Mouse (Mus musculus) MEL-GATA-1-ER (cell line): ENCODE results near the gene Nck2.

Source experiments
- DNase-seq: peaks from one replicate; pipeline ENCODE4 v3.0.0-alpha.2; 2012; ENCODE audit warnings: low read depth; ENCODE audit errors: extremely low read depth

Nck2 gene

DNA sequence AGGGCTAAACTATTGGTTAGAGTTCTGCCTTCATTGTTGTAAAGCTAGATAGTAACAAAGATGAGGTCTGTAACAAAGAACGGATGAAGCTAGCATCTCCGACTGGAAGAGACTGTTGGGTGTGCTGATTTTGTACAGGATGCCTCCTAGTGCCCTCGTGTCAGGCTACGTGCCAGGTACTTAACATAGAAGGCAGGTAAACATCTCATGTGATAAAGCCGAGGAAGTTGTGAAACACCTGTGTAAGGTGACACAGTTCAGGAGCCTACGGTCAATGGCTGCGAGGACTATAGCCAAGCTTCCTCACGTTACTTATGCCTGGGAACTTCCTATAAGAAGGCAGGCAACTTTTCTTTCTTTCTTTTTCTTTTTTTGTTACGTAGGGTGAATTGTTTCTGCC, at the start of gene Nck2:
Nck2 (plus strand) TSS at position 49 of the 400 bp plus-strand sequence.
- no peak for DNase-seq

DNA sequence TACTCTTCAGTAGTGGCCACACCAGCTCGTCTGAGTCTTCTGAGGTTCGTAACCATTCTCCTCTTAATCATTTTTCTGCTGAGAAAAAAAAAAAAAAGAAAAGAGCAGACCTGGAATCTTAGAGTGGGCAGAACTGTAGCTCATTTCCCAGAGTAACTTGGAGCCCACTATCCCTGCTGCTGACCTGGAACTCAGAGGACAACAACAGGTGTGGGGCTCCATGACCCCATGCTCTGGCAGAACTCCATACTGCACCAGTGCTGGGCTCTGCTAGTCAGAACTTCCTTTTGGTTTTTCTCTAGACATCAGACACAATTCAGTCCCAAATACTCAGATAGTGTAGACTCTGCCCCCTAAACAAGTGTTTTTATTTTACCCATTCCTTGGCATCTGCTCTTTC, 49.3 kb upstream of the Nck2 start:
- no peak for DNase-seq

DNA sequence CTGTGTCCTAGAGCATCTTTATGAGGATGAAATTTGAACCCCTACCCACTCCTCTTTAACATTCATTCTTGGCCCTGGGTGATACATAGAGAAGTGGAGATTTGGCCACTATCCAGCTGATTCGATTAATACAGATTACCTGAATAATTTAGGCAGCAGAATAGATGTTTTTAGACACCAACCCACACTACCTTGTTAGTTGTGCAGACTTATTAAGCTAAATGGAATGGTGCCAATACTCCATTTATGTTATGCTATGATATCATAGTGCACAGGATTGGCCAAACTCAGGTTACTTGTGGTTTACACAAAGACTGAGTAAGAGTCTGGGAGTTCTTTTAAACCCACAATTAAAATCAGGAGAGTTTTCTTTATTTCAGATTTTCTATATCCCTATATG, 48.6 kb upstream of the Nck2 start:
- DNase-seq: no peak

DNA sequence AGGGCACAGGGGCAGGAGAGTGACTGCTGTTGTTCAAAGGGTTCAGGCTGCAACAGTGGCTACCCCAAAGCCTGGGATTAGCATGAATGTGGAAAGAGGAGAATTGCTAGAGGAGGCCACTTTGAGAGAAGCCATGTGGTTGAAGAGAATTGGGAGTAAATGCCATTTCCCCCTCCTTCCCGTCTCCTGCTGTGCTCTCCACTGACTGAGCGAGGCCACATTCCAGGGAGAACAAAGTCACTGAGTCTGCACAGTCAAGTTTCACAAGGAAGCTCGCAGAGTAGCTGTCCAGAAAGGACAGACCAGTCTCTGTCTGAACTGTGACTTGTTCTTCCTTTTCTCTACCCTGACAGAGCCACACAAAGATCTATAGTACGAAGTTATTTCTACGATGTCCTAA, 47.9 kb upstream of the Nck2 start:
- no peak for DNase-seq

DNA sequence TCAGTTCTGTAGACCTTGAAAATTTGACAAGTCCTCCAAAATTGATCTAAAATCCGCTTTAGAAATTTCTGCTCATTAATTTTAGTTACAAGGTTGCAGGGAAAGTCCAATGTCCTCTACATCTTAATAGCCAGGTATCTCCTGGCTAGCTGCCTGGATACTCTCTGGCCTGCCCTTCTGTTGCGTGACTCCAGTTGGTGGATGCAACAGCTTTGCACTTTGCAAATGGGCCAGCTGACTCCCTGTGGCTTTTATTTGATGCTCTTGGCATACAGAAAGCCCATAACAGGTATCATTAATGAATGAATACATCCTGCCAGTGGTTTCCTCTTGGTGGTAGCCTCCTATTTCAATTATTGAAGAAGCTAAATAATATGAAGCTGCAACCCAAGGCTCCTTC, 47.3 kb upstream of the Nck2 start:
- DNase-seq: no peak

DNA sequence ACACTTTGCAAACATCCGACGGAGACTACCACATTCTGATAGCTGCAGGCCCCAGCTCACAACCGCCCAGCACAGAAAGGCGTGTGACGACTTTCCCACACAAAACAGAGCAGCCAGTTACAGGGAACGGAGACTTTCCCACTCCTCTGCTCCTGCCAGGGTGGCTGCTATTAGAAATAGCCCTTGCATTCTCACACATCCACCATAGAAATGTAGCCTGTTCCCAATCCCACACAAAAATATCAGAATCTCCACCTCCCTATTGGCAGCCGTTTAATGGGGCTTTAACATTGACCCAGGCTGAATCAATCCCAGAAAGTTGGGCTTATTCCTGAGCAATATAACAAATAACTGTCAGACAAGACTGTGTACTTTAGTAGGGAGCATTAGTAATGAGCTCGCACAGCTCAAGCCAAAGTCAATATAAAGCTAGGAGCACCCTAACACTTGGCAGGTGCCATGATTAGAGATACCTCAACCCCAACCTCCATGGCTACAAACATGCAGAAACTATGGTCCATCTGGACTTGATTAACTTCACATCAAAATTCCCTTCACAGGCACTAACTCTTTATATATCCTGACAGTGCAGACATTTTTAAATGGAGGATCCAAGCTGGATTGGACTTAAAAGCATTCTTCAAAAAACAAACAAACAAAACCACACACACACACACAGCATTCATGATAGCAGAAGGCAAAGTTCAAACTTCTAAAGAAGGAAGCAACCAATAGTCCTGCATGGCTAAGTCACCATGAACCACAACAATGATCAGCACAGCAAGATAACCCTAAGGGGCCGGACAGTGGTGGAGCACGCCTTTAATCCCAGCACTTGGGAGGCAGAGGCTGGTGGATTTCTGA, 45.4 kb upstream of the Nck2 start:
- DNase-seq: no peak

DNA sequence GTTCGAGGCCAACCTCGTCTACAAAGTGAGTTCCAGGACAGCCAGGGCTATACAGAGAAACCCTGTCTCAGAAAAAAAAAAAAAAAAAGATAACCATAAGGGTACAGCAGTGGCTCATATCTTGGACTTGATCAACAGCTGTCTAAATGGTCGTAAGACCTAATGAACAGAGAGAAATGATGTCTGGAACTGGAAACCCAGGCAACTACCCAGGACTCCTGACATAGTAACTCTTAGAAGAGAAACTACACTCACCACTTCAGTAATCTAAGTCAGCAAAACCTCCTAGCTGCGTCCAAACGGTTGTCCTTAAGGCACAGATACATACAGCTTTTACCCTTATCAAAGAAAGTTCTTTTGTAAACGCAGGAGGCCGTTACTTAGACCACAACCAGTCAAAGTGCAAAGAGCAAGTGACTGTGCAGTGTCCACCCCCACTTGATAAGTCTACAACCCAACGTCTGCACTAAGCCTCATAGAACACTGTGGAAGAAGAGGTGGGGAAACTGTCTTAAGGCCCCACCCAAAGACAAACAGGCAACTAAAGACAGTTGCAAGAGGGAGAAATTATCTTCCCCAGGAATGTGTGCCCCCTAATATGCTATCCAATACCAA, 44.7 kb upstream of the Nck2 start:
- no peak for DNase-seq

DNA sequence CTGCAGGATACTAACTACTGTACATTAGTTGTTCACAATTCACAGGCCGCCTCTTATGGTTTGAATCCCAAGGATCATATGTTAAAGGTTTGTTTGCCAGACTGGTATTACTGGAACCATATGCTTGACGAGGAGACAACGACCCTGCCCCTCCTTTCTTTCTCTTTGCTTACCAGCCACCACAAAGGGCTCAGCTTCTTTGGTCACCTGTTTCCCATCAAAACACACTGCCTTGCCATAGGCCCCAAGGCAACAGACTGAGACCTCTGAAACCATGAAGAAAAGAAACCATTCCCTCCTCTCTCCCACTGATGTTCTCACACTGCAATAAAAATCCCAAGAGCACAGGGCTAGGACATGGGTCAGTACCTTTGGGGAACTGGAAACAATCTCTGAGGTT, 43.7 kb upstream of the Nck2 start:
- no peak for DNase-seq

DNA sequence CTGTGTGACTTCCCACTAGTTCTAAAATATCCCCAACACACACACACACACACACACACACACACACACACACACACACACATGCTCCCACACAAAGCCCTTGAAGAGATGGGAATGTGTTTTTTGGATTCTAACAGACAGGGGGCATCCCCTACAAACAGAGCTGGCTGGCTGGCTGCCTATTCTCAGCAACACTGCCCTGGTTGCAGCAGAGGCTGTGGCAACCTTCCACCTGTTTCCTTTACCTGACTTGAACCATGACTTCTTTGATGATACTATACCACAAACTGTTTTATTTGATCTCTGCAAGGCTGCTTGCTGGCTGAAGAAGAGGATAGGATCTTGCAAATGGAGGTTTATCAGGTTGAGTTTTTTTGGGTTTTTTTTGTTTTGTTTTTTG, 41.0 kb upstream of the Nck2 start:
- no peak for DNase-seq

DNA sequence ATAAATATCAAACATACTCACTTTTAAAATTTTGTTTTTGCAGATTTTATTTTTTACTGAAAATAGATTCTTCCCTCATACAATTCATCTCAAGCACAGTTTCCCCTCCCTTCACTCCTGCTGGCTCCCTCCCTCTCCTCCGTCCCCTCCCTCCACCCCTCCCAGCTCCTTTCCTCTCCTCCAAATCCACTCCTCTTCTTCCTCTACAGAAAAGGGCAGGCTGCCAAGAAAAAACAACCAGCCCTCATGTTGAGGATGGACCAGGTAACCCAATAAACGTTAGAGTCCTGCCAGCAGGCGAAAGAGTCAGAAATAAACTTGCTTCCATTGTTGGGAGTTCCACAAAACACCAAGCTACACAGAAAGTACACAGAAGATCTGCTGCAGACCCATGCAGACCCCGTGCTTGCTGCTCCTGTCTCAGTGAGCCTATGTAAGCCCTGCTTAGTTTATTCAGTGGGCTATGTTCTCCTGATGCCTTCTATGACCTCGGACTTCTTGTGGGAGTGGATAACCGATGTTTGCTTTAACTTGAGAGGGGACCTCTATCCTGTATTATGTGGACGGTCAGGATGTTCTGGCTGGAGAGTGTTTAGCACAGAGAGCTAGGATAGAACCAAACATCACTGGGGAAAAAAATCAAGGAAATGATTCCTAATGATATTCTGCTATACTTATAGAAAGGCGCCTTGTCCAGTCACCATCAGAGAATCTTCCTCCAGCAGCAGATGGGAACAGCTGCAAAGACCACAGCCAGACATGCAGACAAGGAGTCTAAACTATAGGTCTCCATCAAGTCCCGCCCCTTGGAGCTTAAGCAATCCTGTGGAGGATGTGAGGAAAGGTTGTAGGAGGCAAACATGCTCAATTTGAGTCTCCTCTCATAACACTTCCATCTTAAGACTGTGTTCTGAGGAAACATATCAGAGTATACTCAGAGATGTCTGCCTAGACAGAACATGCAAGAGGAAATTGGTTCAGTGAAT, 39.4 kb upstream of the Nck2 start:
- no peak for DNase-seq

DNA sequence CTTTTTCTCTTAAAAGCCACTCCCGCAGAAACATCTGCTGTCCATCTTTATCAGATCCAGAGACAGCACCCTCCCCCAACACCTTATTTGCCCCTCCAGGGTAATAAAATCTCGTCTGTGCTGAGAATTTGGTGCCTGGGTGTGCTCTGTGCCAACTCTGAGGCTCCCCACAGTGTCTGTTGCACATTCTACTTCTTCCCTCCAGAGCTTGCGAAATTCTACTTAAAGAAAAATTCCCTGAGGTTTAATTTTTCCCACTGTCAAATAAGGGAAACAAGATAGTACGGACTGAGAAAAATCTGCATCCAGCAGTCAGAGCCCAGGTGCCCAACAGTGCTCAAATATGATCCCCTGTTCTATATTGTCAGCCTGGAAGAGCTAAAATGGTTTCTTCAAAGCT, 35.4 kb upstream of the Nck2 start:
- no peak for DNase-seq

DNA sequence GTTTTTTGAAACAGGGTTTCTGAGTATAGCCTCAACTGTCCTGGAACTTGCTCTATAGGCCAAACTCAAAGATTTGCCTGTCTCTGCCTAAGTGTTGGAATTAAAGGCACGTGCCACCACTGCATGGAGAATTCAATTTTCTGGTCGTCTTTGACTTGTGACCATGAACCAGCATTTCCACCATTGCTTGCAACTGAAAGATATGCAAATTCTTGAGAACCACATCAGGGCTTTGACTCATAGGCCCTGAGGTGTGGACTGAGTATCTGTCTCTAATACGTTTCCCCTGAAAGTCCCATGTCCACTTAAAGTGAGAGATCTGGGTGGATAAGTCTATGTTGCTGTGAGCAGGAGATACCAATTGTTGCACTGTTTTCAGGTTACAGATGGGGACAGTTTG, 31.6 kb upstream of the Nck2 start:
- DNase-seq: no peak

DNA sequence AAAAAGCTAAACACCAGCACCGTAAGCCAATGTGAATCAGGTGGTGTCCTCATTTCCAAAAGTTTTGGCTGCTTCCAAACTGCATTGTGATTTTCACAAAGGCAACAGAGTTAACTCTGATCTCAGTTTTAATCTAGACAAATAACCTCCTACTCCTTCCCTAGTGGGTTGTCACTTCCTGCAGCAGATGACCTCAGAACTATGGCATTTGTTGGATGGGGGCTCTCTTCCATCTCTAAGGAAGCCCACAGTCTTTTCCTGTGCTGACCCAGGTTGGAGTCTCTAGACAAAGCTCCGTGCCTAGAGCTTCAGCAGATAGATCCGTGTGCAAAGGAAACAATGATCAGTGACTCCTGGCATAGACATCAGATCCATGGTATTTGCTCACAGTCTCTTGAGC, 31.1 kb upstream of the Nck2 start:
- no peak for DNase-seq

DNA sequence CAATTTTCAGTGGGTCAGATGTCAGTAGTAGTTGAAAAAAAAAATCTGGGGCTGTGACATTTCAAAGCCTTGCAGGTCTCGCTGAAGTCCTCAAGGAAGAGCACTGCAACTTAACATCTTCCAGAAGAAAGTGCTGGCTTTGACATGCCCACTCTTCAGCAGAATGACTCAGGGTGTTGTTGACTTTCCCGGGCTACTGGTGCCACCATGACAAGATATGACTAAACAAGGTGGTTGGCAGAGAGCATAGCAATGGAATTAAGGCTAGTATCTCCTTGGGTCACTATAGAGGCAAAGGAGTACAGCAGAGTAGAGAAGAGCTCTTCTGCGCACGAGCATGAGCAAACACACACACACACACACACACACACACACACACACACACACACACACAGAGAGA, 30.6 kb upstream of the Nck2 start:
- no peak for DNase-seq

DNA sequence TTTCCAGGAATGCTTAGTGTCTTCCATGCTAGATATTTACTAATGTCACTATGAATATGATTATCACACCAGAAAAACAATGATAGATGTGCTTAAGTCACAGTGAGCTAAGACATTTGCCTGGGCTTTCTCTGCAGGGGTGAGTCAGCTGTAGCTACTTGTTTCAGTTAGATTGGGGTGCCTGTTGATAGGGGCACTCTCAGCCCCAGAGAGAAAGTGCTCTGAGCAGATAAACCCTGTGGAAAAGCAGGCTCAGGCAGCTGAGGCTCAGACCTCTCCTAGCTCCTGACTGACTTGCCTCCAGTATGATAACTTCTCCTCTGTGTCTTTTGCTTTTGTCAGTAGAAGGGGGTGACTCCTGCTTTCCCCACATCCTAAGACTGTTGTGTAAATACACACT, 30.2 kb upstream of the Nck2 start:
- DNase-seq: peak; percentile 53

DNA sequence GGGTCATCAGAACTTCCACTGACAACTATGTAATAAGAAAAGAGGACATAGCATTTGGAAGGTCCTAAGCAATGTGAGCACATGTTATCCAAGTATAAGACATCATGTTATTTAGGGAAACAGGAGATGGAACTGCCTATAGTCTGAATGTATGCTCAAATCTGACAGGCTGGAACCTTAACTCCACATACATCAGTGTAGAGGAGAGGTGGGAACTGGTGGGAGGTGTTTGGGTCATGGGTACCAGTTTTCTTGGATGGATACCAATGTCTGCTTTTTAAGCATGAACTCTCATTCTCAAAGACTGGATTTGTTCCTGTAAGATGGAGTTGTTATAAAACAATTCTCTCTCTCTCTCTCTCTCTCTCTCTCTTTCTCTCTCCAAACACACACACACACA, 29.4 kb upstream of the Nck2 start:
- DNase-seq: no peak

DNA sequence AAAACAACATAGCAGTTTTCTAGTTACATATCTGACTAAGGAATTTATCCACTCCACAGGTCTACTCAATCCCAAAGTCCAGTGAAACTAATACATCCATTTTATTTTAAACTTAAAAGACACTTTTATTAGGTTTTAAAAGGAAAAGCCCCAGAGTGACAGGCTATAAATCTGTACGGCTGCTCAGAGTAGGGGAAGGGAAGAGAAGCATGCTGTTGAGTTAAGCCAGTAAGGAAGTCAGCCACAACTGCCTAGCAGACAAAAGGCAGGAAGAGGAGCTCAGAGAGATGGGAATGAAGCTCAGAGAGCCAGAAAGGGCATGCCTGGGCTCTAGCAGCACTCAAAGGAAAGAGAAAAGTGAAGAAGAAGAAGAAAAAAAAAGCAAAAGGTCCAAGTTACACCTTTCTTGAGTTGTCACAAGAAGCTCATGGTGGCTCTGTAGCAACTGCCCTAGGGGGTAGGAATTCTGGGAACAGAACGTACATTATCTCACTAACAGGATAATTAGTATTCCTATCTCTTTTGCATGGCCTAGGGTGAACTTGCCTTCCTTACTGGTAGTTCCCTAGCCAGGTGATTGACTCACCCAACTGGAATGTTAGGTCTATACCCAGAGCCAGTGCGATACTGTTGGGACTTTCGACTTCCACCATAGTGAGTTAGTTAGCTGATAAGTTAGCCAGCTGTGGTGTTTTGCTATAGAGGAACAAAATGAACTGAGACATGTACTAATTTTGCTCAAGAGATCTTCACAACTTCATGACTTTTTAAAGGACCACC, 21.2 kb upstream of the Nck2 start:
- DNase-seq: no peak

DNA sequence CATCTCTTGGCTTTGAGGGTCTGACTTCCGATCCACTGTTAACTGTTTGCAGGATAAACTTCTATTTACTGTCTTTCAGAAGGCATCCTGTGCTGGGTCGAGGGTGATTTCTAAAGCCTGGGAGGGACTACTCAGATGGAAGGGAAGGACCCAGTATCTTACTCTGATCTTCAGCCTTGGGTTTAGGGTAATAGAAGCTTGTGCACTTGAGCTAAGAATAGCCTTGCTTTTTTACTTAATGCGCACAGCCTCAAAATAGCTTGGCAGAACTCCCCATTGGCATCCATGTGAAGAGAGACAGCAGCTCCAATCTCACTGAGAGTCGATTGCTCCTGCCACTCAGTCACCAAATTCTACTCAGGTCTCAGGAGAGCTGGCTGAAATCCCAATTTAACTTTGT, 17.9 kb upstream of the Nck2 start:
- DNase-seq: no peak

DNA sequence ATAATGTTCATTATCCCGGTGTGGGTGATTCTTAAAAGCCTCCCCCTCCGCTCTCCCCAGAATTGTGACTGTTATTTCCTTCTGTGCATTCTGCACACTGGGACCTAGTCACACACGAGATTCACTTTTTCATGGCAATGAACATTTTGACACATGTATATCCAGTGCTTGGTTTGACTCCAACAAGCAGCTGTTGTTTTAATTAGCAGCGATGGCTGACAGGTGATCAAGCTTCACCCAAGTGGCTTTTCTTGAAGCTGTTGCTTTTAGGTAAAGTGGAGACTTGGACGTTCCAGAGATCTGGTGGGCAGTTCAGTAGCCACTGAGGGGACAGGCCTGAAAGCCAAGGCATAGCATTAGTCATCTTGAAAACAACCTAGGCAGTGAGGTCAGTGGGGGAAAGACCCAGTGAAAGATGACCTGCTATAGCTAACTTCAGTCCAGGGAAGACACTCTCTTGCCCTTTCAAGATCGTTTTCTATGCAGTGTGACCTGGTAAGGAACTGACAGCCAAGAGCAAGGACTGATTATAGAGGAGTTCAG, 17.3 kb upstream of the Nck2 start:
- no peak for DNase-seq

DNA sequence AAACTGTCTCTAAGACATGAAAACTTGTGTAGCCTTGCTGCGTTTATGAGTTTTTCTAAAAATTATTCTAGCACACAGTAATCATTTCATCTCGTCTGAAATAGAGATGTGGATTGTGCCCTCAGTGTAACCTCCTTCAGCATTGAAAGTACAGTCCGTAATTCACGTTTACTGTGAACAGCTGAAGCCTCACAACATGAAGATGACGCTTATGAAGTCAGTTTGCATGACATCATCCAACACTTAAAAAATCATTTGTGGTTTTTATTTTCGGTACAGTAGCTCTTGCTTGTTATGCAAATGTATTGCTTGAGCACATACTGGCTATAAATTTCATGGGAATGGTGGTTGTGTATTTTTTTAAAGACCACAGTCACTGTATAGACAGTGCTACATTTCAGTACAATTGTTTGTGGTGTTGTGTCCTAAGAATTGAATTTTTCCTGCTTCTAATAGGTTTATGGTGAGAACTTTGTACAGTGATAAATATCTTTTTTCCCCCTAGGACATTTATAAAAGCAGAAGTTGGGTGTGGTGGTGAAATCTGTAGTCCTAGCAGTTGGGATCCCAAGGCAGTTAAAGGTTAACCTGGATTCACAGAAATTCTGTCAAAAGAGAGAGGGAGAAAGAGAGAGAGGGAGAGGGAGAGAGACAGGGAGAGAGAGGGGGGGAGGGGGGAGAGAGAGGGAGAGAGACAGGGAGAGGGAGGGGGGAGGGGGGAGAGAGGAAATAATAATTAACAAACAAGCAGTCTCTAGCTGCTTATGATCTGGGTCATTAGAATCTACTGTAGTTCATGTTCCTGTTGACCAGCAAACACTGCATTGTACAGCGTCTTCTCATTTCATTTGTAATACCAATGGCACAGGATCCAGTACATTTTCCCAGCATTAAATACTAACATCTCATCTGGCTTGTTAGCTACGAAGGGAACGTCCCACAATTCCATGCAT, 14.2 kb upstream of the Nck2 start:
- no peak for DNase-seq
